Mouse (Mus musculus): Measurements from ENCODE around the gene Uap1. TPM values are rescaled to one million over a fixed set of nuclear protein-coding genes. Genes with fewer than 3 reads are reported as not detected.
"Not testable (repeated sequence)": the region's sequence is repeated elsewhere in the genome, so short reads cannot be mapped to it uniquely, and the experiment has no call there.

Gene Uap1
- total RNA-seq, 2 experiments from 2014 or later: 53.0 to 60.0 TPM

DNA sequence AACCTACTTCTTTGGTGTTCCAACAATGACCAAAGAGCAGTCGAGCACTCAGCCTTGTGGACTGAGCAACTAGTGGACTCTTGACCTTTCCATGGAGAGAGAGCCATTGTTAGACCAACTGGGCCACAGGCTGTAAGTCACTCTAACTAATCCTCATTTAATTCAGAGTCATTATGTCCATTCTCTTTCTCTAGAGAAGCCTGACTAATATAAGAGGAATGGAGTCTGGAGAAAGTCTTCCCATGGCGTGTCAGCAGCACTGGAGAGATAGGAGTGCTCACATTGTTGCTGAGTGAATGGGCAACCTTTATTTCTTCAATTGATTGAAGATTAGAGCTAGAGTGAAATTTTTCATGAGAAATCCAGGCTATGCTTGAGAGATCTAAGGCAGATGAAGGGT is 50.1 kb downstream of the Uap1 start:
- DNase-seq (ENCODE audit: extremely low spot score in 1 of 2, low spot score in 1 of 2): no peak

- DNase-seq (ENCODE audit: extremely low spot score in 1 of 2, low spot score in 1 of 2): no peak
Observed at GRCm38 (mm10) chr1:170113616-170114015, 61.1 kb downstream of the Uap1 start.

DNA sequence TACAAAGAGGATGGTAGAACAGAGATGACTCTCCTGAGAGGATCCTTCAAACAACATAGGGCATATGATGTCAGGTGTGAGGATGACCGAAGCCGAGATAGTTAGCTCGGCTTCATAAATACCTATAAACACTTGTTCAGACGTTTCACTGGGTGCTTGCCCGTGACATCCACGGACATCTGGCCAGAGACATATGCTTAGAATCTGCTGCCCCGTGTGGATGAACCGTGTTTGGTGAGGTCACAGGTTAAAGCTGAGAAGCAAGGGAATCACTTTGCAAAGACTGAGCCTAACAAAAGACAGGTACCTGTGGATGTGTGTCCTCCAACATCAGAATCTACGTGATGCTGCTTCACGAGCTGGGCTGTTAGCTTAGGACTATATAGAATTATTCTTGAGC is 62.5 kb downstream of the Uap1 start:
- DNase-seq (ENCODE audit: extremely low spot score in 1 of 2, low spot score in 1 of 2): no peak

DNA sequence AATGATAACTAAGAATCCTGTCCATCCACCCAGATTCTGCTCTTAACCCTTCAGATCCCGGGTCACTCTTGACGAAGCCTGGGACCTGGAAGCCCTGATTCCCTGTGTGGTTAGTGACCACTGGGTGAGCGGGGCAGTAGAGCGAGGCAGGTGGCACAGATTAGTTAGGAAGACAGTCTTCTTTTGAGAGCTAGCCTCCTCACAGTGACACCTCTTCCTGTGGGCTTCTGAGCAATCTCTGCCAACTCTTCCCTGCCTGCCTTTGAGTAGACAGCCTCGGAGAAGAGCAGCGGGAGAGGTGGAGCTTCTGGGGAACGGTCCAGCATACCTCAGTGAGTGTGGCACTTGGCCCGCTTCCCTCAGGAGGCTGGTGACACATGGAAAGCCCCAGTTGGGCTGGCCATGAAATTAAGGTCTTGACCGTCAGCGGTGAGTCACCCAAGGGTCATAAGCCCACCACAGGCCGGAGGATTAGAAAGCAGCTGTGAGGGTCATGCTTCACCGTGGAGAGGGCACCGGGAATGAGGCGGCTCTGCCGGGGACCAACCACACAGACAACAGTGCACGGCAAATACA is 63.0 kb downstream of the Uap1 start:
- DNase-seq (ENCODE audit: extremely low spot score in 1 of 2, low spot score in 1 of 2): no peak

DNA sequence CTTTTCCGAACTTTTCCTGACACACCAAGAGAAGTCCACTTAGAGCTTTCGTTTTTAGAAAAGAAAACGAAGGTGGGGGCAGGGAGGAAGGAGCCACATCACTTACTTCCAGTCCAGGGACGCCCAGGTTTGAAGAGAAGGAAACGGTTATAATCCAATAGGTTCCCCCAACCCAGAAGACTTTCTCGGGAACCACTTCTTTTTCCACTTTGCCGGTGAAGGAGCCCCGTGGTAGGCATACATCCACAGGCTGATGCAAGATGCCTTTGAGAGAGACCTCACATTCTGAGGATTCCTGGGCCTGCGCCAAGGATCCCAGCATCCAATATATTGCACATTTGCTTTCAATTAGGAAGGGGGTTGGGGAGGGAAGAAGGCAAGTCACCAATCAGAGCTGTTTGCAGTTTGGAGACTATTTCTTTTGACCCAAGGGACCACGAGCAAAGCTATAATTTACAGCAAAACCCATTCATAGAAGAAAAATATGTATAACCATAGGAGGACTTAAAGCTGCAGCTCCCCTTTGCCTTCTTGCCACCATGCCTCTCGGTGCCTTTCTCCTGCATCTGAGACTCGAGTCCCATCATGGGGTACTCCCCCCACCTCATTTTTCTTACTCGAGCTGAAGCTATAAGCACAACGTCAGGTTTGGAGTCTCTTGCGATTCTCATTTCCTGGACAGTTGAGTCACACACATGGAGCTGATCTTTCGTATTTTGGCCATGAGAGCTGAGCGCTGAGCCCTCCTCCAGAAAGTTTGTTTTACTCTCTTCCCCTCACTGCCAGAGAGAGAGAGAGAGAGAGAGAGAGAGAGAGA is 64.0 kb downstream of the Uap1 start, which contains the start of gene Ddr2:
Gene Ddr2 (minus strand): TSS at position 247 of the 817 bp plus-strand sequence.
- no peak for DNase-seq (ENCODE audit: extremely low spot score in 1 of 2, low spot score in 1 of 2)

DNA sequence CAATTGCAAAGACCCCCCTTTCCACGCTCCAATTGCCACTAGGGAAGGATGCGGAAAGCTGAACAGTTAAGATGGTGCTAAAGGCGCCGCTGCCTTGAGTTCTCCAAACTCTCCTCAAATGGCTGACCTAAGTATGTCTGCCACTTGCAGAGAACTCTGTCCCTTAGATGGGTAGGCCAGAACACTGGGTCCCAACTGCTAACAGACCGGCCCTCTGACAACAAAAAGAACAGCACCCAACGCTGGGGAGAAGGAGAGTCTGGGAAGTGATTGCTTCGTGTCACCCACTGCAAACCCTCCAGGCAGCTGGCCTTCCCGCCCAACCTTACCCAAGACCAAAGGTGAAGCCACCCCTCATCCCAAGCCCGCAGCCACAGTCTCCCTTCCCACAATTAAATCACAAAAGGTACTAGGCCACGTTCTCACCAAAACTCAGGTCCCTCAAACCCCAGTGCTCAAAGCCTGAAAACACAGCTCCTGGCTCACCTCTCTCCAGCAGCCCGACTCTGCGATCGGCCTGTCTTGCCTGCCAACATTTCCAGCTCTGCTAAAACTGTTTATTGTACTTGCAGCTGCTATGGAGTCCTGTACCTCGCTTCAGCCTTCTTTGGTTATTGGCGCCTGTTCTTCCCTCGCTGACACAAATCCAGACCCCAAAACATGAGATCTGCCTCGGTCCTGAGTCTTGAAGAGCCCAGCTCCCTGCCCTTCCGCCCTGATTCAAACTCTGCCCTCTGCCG is 64.8 kb downstream of the Uap1 start:
- DNase-seq (ENCODE audit: extremely low spot score in 1 of 2, low spot score in 1 of 2): no peak

DNA sequence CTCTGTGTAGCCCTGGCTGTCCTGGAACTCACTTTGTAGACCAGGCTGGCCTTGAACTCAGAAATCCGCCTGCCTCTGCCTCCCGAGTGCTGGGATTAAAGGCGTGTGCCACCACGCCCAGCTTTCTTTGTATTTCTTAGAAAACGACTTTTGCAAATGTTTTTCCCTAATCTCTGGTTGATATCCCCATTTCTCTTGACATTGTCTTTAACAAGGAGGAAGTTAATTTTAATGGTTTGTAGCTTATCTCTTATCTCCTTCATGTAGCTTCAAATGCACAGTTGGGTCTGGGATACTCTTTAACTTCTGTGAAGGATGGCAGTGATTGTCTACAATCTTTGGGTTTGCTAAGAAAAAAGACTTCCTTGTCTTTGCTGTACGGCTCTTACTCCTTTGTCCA is 71.9 kb downstream of the Uap1 start:
- not testable (repeated sequence) for DNase-seq (ENCODE audit: extremely low spot score in 1 of 2, low spot score in 1 of 2)

Other genes with a start within 250 kb of the Uap1 start
- gene Ccdc190, start 246.3 kb downstream of the Uap1 start, total RNA-seq (2021): 10 to 100 TPM; 25.2 to 25.7 TPM
- 10 to 100 TPM; 17.4 to 19.2 TPM for gene Hsd17b7, start 205.7 kb downstream of the Uap1 start, total RNA-seq (2021)
- gene Ddr2, start 64.2 kb downstream of the Uap1 start, total RNA-seq (2021): 1 to 10 TPM; 4.1 to 4.6 TPM
- gene Uhmk1, start 40.4 kb upstream of the Uap1 start, total RNA-seq (2021): 100 to 1,000 TPM; 144 to 145 TPM
- not detected for gene Sh2d1b2, start 57.8 kb upstream of the Uap1 start, total RNA-seq (2021)
- not detected for gene Sh2d1b1, start 102.4 kb upstream of the Uap1 start, total RNA-seq (2021)
- gene Gm7694, start 131.4 kb upstream of the Uap1 start, total RNA-seq (2021): 1 to 10 TPM; 2.6 to 3.1 TPM
- not detected for gene Spata46, start 133.8 kb upstream of the Uap1 start, total RNA-seq (2021)

Measured in layer of hippocampus, postnatal 25 days (tissue).